Mouse (Mus musculus): ENCODE data around the gene Zfhx3. TPM values are rescaled to one million over a fixed set of nuclear protein-coding genes. Genes with fewer than 3 reads are reported as not detected.

Zfhx3 gene
- total and polyA plus RNA-seq, 2 experiments from 2014 or later = 9.6 to 13.8 TPM

DNA sequence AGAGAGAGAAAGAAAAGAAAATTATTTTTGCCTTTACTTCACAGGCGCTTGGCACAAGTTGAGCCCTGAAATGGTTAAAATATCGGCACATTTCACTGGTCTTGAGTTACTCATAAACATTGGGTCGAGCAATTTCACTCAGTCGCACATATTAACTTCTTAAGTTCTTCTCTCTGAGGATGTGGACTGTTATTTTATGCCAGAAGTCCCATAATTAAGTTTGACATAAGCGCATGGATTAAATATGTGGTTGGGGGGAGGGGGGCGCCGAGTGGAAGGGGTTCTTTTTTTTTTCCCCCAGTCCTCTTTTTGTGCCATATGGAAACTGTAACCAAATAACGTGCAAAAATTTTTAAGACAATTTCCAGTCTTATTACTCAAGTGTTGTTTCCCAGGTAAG, 656.6 kb downstream of the Zfhx3 start:
- no peak overlapping the region for H3K4me2 ChIP-seq (ENCODE audit: low read depth)
- H3K9me3 ChIP-seq (ENCODE audit: low read length) = no peaks in the 10 kb centered on the region
- no peak overlapping the region for H3K4me3 ChIP-seq (ENCODE audit: low read depth, low read length)
- no peaks in the 10 kb centered on the region for H3K4me1 ChIP-seq (ENCODE audit: insufficient read depth)
- 77% methylated on average over 8 of the region's 8 CpGs for WGBS
- H3K27me3 ChIP-seq (ENCODE audit: insufficient read depth, low read length) = peaks cover 4% of the 10 kb centered on the region; the same call in 1 of the 2 replicates
- H3K27ac ChIP-seq (ENCODE audit: low read depth, low read length) = no peak overlapping the region
- no peak for TF ChIP-seq CTCF (IDR thresholded peaks at IDR 0.05; ENCODE audit: low read depth)
- no peak for DNase-seq
- H3K36me3 ChIP-seq (ENCODE audit: insufficient read depth) = no peaks in the 10 kb centered on the region
- ATAC-seq = no peak
- no peak overlapping the region for H3K9ac ChIP-seq

DNA sequence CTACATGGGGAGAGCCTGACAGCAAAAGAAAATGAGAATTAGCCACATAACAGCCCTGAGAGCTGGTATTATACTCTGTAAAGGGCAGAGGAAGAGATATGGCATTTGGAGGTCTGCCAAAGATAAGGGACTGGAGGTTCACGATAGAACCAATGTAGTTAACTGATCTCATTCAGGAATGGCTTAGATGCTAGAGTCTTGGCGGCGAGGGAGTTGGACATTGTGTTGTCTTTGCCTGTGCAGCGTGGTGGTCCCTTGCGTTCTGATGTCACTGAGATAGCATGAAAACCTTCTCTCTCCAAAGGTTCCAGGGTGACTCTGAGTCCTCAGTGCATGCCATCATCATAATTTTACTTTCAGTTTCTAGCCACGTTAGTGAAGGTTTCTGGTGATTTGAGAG, 657.1 kb downstream of the Zfhx3 start:
- H3K4me1 ChIP-seq (ENCODE audit: insufficient read depth) = no peaks in the 10 kb centered on the region
- no peak for DNase-seq
- no peak overlapping the region for H3K9ac ChIP-seq
- peaks cover 1% of the 10 kb centered on the region; the same call in 1 of the 2 replicates for H3K27me3 ChIP-seq (ENCODE audit: insufficient read depth, low read length)
- no peaks in the 10 kb centered on the region for H3K36me3 ChIP-seq (ENCODE audit: insufficient read depth)
- 89% methylated on average over 6 of the region's 6 CpGs for WGBS
- no peak overlapping the region for H3K4me2 ChIP-seq (ENCODE audit: low read depth)
- TF ChIP-seq CTCF (IDR thresholded peaks at IDR 0.05; ENCODE audit: low read depth) = no peak
- H3K27ac ChIP-seq (ENCODE audit: low read depth, low read length) = no peak overlapping the region
- no peak overlapping the region for H3K4me3 ChIP-seq (ENCODE audit: low read depth, low read length)
- ATAC-seq = no peak
- no peaks in the 10 kb centered on the region for H3K9me3 ChIP-seq (ENCODE audit: low read length)

DNA sequence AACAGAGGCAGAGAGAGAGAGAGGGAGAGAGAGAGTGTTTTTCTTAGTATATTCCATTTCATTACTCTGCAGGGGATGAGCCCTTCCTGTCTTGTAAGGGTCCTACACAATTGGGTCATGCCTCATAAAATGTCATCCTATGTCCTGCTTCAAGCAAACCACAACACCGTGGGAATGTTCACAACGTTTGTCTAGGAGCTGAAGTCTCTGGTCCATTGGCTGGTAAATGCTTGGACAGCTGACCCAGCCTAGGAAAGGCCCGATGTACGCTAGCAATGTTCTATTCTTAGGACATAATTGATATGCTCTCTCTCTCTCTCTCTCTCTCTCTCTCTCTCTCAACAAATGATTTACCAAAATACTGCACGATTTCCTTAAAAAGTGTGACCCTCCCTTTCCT, 666.2 kb downstream of the Zfhx3 start:
- no peak overlapping the region for H3K4me3 ChIP-seq (ENCODE audit: low read depth, low read length)
- H3K4me1 ChIP-seq (ENCODE audit: insufficient read depth) = no peaks in the 10 kb centered on the region
- no peak overlapping the region for H3K4me2 ChIP-seq (ENCODE audit: low read depth)
- no peak overlapping the region for H3K9ac ChIP-seq
- no peaks in the 10 kb centered on the region for H3K27me3 ChIP-seq (ENCODE audit: insufficient read depth, low read length)
- no peaks in the 10 kb centered on the region for H3K9me3 ChIP-seq (ENCODE audit: low read length)
- DNase-seq = no peak
- ATAC-seq = no peak
- no peaks in the 10 kb centered on the region for H3K36me3 ChIP-seq (ENCODE audit: insufficient read depth)
- H3K27ac ChIP-seq (ENCODE audit: low read depth, low read length) = no peak overlapping the region
- TF ChIP-seq CTCF (IDR thresholded peaks at IDR 0.05; ENCODE audit: low read depth) = no peak
- WGBS = 75% methylated on average over 5 of the region's 5 CpGs

DNA sequence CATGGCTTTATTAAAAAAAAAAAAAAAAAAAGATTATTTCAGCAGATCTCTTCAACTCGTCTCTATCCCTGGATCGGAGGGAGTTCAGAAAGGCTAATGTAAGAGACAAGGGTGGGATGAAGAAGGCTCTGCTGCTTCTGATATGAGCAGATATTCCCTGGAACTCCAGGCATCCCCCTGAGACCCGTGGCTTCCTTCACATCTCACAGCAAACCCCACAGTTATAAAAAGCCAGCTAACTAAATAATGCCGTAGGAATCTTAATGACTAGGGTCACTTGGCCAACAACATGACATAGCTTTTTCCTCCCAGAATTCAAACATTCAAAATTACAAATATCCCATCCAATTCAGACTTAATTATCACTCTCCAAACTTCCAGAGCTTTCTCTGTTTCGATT, 666.7 kb downstream of the Zfhx3 start:
- TF ChIP-seq CTCF (IDR thresholded peaks at IDR 0.05; ENCODE audit: low read depth) = no peak
- DNase-seq (no peak), ATAC-seq (no peak)
- Histone ChIP-seq H3K27me3 (ENCODE audit: insufficient read depth, low read length) (no peaks in the 10 kb centered on the region), H3K27ac (ENCODE audit: low read depth, low read length) (no peak overlapping the region), H3K9me3 (ENCODE audit: low read length) (no peaks in the 10 kb centered on the region), H3K9ac (no peak overlapping the region), H3K4me2 (ENCODE audit: low read depth) (no peak overlapping the region), H3K4me3 (ENCODE audit: low read depth, low read length) (no peak overlapping the region), H3K36me3 (ENCODE audit: insufficient read depth) (no peaks in the 10 kb centered on the region), H3K4me1 (ENCODE audit: insufficient read depth) (no peaks in the 10 kb centered on the region)
- WGBS = 68% methylated on average over 5 of the region's 5 CpGs

- Histone ChIP-seq H3K27ac (ENCODE audit: low read depth, low read length) (no peak overlapping the region), H3K27me3 (ENCODE audit: insufficient read depth, low read length) (no peaks in the 10 kb centered on the region), H3K9me3 (ENCODE audit: low read length) (no peaks in the 10 kb centered on the region), H3K4me2 (ENCODE audit: low read depth) (no peak overlapping the region), H3K4me3 (ENCODE audit: low read depth, low read length) (no peak overlapping the region), H3K36me3 (ENCODE audit: insufficient read depth) (no peaks in the 10 kb centered on the region), H3K4me1 (ENCODE audit: insufficient read depth) (no peaks in the 10 kb centered on the region), H3K9ac (no peak overlapping the region)
- 88% methylated on average over 9 of the region's 9 CpGs for WGBS
- ATAC-seq (no peak), DNase-seq (no peak)
- no peak for TF ChIP-seq CTCF (IDR thresholded peaks at IDR 0.05; ENCODE audit: low read depth)
Measured at GRCm38 (mm10) chr8:108611141-108611674, 668.8 kb downstream of the Zfhx3 start.

DNA sequence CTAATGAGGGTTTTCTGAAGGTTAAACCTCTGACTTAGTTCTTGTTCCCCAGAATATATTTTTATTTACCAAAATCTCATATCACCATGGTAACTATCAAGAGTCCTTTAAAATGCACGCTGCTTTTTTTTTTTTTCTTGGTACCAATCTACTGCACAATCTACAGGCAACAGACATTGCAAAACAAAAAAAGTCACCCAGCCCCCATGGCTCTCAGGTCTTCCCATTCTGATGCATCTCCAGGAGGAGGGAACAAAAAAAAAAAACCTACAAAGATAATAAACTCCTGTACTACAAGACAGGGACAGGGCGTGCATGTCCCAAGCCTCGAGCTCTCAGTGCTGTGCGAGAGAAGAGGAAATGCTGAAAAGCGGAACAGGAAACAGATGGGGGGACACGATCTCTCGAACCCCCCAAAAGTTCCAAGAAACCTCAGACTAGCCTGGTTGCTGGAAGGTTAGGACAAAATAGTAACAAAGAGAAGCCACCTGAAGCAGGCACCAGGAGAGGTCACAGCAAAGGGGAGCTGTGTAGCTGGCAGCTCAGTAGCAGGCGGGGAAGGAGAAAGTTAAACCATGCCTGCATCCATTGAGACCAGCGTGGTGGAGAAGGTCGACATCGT, 669.5 kb downstream of the Zfhx3 start:
- Histone ChIP-seq H3K9ac (no peak overlapping the region), H3K9me3 (ENCODE audit: low read length) (no peaks in the 10 kb centered on the region), H3K27ac (ENCODE audit: low read depth, low read length) (no peak overlapping the region), H3K4me1 (ENCODE audit: insufficient read depth) (no peaks in the 10 kb centered on the region), H3K27me3 (ENCODE audit: insufficient read depth, low read length) (no peaks in the 10 kb centered on the region), H3K4me3 (ENCODE audit: low read depth, low read length) (no peak overlapping the region), H3K4me2 (ENCODE audit: low read depth) (no peak overlapping the region), H3K36me3 (ENCODE audit: insufficient read depth) (no peaks in the 10 kb centered on the region)
- 71% methylated on average over 11 of the region's 11 CpGs for WGBS
- DNase-seq (no peak), ATAC-seq (no peak)
- no peak for TF ChIP-seq CTCF (IDR thresholded peaks at IDR 0.05; ENCODE audit: low read depth)

DNA sequence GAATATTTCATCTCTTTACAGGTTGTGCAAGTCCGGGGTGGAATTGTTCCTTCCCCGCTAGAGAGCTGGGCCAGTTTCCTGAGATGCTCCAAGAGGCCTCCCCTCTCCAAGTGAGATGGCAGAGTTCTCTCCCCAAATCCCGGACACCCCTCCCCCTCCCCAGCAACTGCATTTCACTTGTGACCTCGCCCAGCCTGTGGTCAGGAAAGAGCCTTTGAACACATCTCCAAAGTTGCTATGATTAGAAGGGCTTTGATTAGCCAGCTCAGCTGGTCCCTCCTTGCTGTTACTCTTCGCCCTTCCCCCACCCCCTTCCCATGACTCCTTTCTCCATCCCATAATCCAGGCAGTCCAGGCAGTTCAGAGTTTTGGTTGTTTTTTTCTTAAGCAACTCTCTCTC, 670.4 kb downstream of the Zfhx3 start:
- H3K27ac ChIP-seq (ENCODE audit: low read depth, low read length) = no peak overlapping the region
- ATAC-seq (no peak), DNase-seq (no peak)
- H3K9ac ChIP-seq = no peak overlapping the region
- no peak overlapping the region for H3K4me2 ChIP-seq (ENCODE audit: low read depth)
- 29% methylated on average over 5 of the region's 5 CpGs for WGBS
- H3K27me3 ChIP-seq (ENCODE audit: insufficient read depth, low read length) = no peaks in the 10 kb centered on the region
- no peaks in the 10 kb centered on the region for H3K4me1 ChIP-seq (ENCODE audit: insufficient read depth)
- no peaks in the 10 kb centered on the region for H3K36me3 ChIP-seq (ENCODE audit: insufficient read depth)
- H3K4me3 ChIP-seq (ENCODE audit: low read depth, low read length) = no peak overlapping the region
- TF ChIP-seq CTCF (IDR thresholded peaks at IDR 0.05; ENCODE audit: low read depth) = no peak
- no peaks in the 10 kb centered on the region for H3K9me3 ChIP-seq (ENCODE audit: low read length)
